Mouse (Mus musculus) T-helper 2 cell (primary cell): ENCODE results near the gene Galns.

Experiments used
- in situ Hi-C: fragments of 300-600 bp; cut with MboI, MseI; formaldehyde crosslinking; loops from one replicate; pipeline ENCODE4 v1.15.1; 2025; ENCODE audit warnings: high pct_unique_total_duplicates

Gene Galns

DNA sequence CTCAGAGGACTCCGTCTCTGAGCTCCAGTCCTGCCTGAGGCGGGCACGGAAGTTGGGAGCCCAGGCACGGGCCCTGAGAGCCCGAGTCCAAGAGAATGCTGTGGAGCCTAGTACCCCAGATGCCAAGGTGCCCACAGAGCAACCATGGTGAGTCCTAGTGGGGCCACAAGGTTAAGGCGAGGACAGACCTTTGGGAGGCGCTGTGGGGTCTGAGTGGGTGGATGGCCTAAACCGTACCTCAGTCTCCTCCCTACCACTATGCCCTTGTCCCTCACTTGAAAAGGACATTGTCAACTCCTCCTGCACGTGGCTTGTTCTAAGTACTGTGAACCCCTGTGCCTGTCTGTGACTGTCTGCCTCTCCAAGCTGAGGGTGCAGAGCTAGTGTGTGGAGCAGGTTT, 41.9 kb downstream of the Galns start:
- in situ Hi-C loops: no loop called here

DNA sequence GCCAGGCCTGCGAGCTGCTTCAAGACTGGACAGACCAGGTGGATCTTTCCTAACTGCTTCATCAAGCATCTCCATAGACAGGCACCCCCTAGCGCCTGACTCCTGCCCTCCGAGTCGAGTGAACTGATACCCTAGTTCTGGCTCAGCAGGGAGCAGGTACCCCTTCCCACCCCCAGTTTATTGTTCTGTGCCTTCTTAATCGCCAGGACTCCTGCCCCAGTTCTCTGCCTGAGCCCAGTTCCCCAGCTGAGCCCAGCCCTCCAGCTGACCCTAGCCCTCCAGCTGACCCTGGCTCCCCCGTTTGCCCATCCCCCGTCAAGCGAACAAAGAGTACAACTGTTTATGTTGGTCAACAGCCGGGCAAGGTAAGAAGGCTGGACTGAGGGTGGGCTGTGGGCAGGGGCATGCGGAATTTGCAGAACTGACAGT, 42.4 kb downstream of the Galns start:
- in situ Hi-C loops: no loop called here

- in situ Hi-C loops: no loop called here
Observed at GRCm38 (mm10) chr8:122568109-122568504, 43.2 kb downstream of the Galns start.

GRCm38 (mm10) chr8:122567361-122568108, 43.7 kb downstream of the Galns start, which contains the start of gene Cdt1:
TSS of gene Cdt1 (plus strand) at chr8:122568015.
- in situ Hi-C loops: no loop called here

GRCm38 (mm10) chr8:122566766-122567165, 44.5 kb downstream of the Galns start:
- in situ Hi-C loops: no loop called here

DNA sequence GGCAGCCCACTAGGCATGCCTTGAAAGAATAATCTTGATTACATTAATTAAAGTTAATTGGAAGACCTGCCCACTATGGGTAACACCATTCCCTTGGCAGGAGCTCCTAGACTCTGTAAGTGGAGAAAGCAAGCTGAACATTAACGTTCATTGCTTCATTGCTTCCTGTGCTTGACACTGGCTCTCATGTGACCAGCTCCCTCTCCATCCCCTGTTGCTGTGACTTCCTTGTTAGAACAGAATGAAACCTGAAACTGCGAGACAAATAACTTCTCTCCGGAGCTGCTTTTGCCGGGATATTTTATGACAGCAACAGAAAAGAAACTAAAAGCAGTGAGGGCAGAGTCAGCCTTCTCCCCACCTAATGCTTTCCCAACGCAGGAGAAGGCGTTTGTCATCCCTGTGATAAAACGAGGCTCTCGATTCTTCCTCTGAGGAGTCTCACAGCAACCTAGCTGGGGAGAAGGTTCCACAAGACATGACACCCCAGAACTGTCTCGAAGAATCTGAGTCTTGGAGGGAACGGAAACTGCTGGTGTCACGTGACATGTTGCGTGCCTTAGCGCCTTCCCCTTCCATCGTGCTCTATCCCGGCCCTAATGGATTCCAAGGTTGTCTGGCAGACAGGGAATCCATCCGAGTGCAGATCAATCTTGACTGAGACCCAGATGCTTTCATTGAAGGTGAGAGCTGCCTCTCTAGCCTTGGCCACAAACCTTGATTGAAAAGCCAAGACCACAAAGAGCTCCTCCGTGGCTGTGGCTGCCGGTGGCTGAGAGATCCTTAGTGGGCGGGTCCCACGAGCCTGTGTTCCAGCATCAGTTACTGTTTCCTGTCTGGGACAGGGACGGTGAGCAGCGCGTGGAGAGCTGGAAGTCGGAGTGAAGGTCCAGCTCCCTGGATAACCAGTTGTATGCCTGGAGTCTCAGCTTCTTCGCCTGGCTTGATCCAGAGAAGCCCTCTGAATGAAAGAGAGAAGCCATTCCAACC, 46.6 kb downstream of the Galns start:
- in situ Hi-C loops: no loop called here

DNA sequence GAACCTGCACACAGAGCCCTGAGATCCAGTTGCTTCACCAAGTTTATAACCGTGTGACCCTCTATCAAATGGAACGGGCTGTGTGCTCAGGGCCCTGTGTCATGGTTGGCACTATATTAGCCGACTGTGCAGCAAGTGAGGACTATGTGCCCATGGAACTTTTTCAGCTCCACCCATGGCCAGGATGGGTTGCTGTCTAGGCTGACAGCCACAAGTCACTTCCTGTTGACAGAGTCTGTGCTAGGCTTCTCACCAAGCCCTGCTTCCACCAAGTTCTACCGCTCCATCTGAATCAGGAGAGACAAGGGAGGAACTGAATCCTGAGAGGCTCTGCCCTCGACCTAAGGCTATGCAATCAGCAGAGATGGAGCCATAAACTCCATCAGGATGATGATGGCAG, 50.1 kb downstream of the Galns start:
- in situ Hi-C loops: no loop called here

GRCm38 (mm10) chr8:122558671-122559349, 52.5 kb downstream of the Galns start:
- in situ Hi-C loops: no loop called here

DNA sequence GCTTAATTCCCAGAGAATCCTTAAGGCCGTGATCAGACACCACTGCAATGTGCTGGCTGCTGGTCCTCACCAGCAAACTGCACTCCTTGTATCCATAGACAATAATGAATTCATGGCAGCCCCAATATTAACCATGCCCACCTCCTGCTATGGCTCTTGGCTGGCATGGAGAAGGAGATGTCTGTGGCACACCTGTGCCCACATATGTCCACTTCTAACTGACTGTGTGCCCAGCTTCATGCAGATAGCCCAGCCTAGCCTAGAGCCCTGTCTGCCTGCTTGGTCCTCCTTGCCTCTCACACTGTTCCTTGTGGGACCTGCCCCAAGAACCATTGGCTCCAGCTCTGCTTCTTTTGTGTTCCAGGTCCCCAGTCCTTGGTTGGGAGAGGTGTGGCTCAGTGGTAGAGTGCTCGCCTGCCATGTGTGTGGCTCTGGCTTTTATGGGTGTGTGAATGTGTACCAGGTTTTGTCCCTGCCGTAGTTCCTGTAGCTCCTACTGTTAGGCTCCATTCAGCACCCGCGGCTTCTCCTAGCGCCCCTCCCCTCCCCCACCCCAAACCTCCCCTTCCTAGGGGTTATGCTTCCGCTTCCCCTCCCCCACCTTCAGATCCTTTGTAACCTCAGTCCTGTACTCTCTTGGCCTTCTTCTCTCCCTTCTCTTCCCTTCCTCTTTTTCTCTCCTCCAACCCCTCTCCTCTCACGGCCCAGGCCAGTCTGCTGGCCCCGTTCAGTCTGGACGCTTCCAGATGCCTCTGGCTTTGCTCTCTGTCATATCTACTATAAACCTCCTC, 53.8 kb downstream of the Galns start:
- in situ Hi-C loops: no loop called here

GRCm38 (mm10) chr8:122556030-122557009, 54.9 kb downstream of the Galns start:
- in situ Hi-C loops: no loop called here

DNA sequence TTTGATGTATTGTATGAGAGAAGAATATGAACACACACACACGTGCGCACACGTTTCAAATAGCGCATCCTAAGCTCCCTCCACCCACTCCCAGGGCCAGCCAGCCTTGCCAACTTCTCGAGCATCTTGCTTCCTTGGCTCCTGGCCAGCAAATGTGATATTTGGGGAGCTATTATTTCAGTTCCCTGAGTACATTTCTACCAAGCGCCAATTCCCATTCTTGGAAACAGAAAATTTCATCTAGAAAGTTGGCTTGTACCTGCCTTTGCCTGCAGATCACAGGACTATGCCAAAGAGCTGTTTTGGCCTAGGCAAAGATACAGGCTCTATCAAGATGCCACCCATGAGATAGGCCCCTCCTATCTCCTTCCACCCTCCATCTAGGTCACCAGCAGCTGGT, 56.5 kb downstream of the Galns start:
- in situ Hi-C loops: no loop called here

DNA sequence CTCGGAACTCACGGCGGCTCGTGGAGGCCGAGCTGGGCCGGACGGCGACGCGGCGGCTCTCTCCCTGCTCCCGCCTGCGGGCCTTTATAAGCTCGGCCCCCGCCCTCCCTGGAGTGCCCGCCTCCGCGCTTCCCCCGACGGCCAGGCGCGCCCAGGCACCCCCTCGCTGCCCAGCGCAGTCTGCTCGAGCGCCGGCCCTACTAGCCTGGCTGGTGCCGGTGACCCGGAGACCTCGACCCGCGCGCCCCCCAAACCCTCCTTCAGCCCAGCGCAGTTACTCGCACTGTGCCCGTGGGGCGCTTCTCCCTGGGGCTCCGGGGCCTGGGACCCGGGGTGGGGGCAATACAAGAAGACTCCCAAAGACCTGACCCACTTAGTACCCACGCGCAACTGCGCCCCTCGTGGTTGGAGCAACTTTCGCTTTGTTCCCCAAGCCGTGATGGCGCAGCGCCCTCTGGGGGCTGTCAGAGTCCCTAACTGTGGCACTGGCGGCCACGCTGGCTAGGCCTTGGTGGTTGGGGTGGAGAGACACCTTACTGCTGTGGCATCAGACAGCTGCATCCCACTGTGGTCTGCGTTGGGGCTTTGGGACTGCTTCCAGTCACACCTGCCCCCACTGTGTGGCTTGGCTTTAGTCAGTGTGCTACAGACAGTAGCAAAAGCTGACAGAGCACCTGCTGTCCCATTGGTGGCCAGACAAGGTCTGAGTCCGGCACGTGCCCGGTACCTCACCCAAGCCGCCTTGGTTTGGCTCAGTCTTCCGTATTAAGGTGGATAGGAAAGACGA, 59.8 kb downstream of the Galns start, which contains the start of gene Piezo1:
Piezo1 (minus strand) TSS at position 65 of the 787 bp plus-strand sequence.
- in situ Hi-C loops: no loop called here

DNA sequence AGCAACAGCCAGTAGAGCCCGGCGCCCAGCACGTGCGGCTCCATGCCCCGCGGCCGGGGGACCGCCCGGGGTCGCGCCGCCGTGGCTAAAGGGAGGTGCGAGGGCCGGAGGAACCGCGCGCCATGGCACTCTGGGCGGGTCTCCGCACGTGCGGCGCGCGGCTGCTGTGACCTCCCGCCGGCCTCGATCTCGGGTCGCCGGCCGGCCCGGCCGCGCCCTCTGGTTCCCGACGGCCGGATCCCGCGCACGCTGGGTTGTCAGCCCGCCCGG, 60.3 kb downstream of the Galns start:
- in situ Hi-C loops: no loop called here

- in situ Hi-C loops: no loop called here
Observed at GRCm38 (mm10) chr8:122550234-122550994, 60.8 kb downstream of the Galns start.

DNA sequence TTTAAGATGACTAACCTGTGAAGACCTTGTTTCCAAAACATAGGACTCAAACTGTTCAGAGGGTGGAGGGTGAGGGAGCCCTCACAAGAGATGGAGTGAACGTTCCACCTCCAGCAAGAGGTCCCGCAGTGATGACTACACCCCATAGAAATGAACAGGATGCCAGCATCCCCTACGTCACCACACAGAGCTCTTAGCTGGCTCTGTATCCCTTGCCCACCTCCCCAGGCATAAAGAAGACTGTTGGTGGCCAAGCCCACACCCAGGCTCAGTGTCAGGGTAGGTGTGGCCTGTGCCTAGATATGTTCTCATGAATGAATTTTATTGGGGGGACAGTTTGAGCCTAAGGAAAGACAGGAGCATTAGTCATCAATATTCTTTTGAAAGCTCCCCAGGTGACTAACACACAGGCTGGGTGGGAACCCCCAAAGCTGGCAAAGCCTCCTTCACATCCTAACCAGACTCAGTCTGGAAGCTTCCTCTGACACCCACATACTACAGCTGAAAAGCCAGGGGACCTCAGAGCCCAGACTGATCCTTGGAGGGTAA, 62.3 kb downstream of the Galns start:
- in situ Hi-C loops: loop anchor here (5.0 kb wide), 1 partner anchor 47 kb away; no protein-coding TSS in a partner anchor

- in situ Hi-C loops: loop anchor here (5.0 kb wide), 1 partner anchor 46 kb away; no protein-coding TSS in a partner anchor
Observed at GRCm38 (mm10) chr8:122548331-122548730, 62.9 kb downstream of the Galns start.

DNA sequence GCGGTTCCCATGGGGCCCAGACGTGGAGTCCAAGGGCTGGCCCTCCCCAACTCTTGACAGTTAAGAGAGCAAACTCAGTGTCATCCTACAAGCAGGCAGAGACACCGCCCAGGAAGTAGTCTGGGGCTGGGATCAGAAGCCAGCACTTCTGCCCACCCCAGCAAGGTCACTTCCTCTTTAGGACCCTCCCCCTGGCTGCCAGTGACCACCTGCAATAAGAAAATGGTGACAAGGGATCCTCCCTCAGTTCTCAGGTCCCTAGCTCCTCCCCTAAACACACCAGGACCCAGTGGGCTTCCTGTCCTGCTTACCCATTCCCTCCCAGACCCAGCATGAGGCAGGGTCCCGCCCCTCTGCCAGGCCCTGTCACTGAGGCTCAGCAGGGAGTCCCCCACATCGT, 63.4 kb downstream of the Galns start:
- in situ Hi-C loops: loop anchor here (5.0 kb wide), 1 partner anchor 46 kb away; no protein-coding TSS in a partner anchor
